Mouse (Mus musculus): ENCODE results near the gene Gpr82.
A peak's percentile ranks its signal among the peaks of the same experiment; 100 is the strongest.

The Gpr82 gene

GRCm38 (mm10) chrX:13691865-13692264, 30.7 kb downstream of the Gpr82 start:
- no peak for DNase-seq (ENCODE audit: low read depth, low spot score)

DNA sequence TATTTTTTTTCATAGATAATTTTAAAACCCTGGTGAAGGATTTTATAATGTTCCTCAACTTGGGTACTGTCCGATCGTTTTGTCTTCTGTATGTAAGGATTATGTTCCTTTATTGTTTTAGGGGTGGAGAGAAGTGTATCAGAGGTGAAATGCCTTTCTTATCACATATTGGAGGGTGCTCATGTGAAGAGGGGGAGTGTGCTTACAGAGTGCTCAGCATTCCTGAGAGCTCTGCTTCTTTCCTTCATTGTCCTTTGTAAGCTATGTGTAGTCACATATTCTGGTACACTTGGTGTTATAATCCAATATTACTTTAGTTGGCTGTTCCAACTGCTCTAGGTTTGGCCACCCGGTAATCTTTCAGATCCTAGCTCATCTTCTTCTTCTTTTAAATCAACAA, 39.5 kb downstream of the Gpr82 start:
- no peak for DNase-seq (ENCODE audit: low read depth, low spot score)

DNA sequence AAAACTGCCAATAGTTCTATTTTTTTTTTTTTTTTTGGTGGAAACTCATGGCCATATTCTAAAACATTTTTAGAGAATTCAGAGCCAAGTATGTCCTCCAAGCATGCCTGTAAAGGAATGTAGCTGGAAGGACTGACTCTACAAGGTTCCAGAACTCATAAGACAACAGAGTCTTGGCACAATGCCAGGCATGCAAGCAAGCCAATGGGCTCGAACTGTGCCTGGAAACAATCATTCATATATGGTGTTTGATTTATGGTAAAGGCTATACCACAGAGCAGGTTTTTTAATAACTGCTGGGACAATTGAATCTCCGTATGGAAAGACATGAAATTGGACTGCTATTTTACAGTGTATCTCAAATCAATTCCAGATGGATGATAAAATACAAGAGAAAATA, 43.9 kb downstream of the Gpr82 start:
- DNase-seq (ENCODE audit: low read depth, low spot score) = no peak

GRCm38 (mm10) chrX:13710174-13710573, 49.0 kb downstream of the Gpr82 start:
- DNase-seq (ENCODE audit: low read depth, low spot score) = peak; percentile 36

Data from retina, adult 2 months (tissue).